Mouse (Mus musculus): Measurements from ENCODE around the gene Olfr32. TPM values are rescaled to one million over a fixed set of nuclear protein-coding genes. Genes with fewer than 3 reads are reported as not detected.

The Olfr32 gene
- polyA plus RNA-seq (2014; fragmentation: Illumina TruSeq; extraction: RNeasy Lipid Tissue Mini Kit (QIAGEN cat#74804); ENCODE audit: low read depth, low replicate concordance) = not detected

GRCm38 (mm10) chr2:90142196-90142595 is at the start of gene Olfr32:
Olfr32 (minus strand) TSS chr2:90142296.

GRCm38 (mm10) chr2:90152991-90153390 is 10.9 kb upstream of the Olfr32 start, which contains the start of gene Olfr1270:
Olfr1270 (minus strand) TSS chr2:90153091.

GRCm38 (mm10) chr2:90121312-90121711 is 20.8 kb downstream of the Olfr32 start, which contains the start of gene Olfr1269:
Olfr1269 (minus strand) TSS chr2:90121412.

Other genes with a start within 250 kb of the Olfr32 start
- gene Olfr1258, start 215.0 kb downstream of the Olfr32 start, polyA plus RNA-seq (2014; fragmentation: Illumina TruSeq; extraction: RNeasy Lipid Tissue Mini Kit (QIAGEN cat#74804); ENCODE audit: low read depth, low replicate concordance) = not detected
- not detected for gene Olfr1259, start 193.6 kb downstream of the Olfr32 start, polyA plus RNA-seq (2014; fragmentation: Illumina TruSeq; extraction: RNeasy Lipid Tissue Mini Kit (QIAGEN cat#74804); ENCODE audit: low read depth, low replicate concordance)
- gene Olfr1260, start 168.0 kb downstream of the Olfr32 start, polyA plus RNA-seq (2014; fragmentation: Illumina TruSeq; extraction: RNeasy Lipid Tissue Mini Kit (QIAGEN cat#74804); ENCODE audit: low read depth, low replicate concordance) = not detected
- gene Olfr1261, start 151.1 kb downstream of the Olfr32 start, polyA plus RNA-seq (2014; fragmentation: Illumina TruSeq; extraction: RNeasy Lipid Tissue Mini Kit (QIAGEN cat#74804); ENCODE audit: low read depth, low replicate concordance) = not detected
- not detected for gene Olfr1262, start 142.2 kb downstream of the Olfr32 start, polyA plus RNA-seq (2014; fragmentation: Illumina TruSeq; extraction: RNeasy Lipid Tissue Mini Kit (QIAGEN cat#74804); ENCODE audit: low read depth, low replicate concordance)
- not detected for gene Olfr1263, start 130.2 kb downstream of the Olfr32 start, polyA plus RNA-seq (2014; fragmentation: Illumina TruSeq; extraction: RNeasy Lipid Tissue Mini Kit (QIAGEN cat#74804); ENCODE audit: low read depth, low replicate concordance)
- not detected for gene Olfr1264, start 116.7 kb downstream of the Olfr32 start, polyA plus RNA-seq (2014; fragmentation: Illumina TruSeq; extraction: RNeasy Lipid Tissue Mini Kit (QIAGEN cat#74804); ENCODE audit: low read depth, low replicate concordance)
- not detected for gene Olfr1265, start 107.0 kb downstream of the Olfr32 start, polyA plus RNA-seq (2014; fragmentation: Illumina TruSeq; extraction: RNeasy Lipid Tissue Mini Kit (QIAGEN cat#74804); ENCODE audit: low read depth, low replicate concordance)
- gene Olfr140, start 78.7 kb downstream of the Olfr32 start, polyA plus RNA-seq (2014; fragmentation: Illumina TruSeq; extraction: RNeasy Lipid Tissue Mini Kit (QIAGEN cat#74804); ENCODE audit: low read depth, low replicate concordance) = not detected
- gene Olfr1269, start 20.9 kb downstream of the Olfr32 start, polyA plus RNA-seq (2014; fragmentation: Illumina TruSeq; extraction: RNeasy Lipid Tissue Mini Kit (QIAGEN cat#74804); ENCODE audit: low read depth, low replicate concordance) = not detected
- gene Olfr1270, start 10.8 kb upstream of the Olfr32 start, polyA plus RNA-seq (2014; fragmentation: Illumina TruSeq; extraction: RNeasy Lipid Tissue Mini Kit (QIAGEN cat#74804); ENCODE audit: low read depth, low replicate concordance) = not detected
- gene Olfr1506, start 82.2 kb upstream of the Olfr32 start, polyA plus RNA-seq (2014; fragmentation: Illumina TruSeq; extraction: RNeasy Lipid Tissue Mini Kit (QIAGEN cat#74804); ENCODE audit: low read depth, low replicate concordance) = not detected
- gene Olfr142, start 115.3 kb upstream of the Olfr32 start, polyA plus RNA-seq (2014; fragmentation: Illumina TruSeq; extraction: RNeasy Lipid Tissue Mini Kit (QIAGEN cat#74804); ENCODE audit: low read depth, low replicate concordance) = not detected
- gene Olfr1271, start 128.7 kb upstream of the Olfr32 start, polyA plus RNA-seq (2014; fragmentation: Illumina TruSeq; extraction: RNeasy Lipid Tissue Mini Kit (QIAGEN cat#74804); ENCODE audit: low read depth, low replicate concordance) = not detected
- not detected for gene Olfr1272, start 150.5 kb upstream of the Olfr32 start, polyA plus RNA-seq (2014; fragmentation: Illumina TruSeq; extraction: RNeasy Lipid Tissue Mini Kit (QIAGEN cat#74804); ENCODE audit: low read depth, low replicate concordance)
- gene Gm13769, start 179.9 kb upstream of the Olfr32 start, polyA plus RNA-seq (2014; fragmentation: Illumina TruSeq; extraction: RNeasy Lipid Tissue Mini Kit (QIAGEN cat#74804); ENCODE audit: low read depth, low replicate concordance) = not detected

All from adipose tissue, adult 10 weeks (tissue).